Mouse (Mus musculus): ENCODE results near the gene Cryzl1. TPM values are rescaled to one million over a fixed set of nuclear protein-coding genes. Genes with fewer than 3 reads are reported as not detected.

Gene Cryzl1
- polyA plus RNA-seq, 1 experiment from 2014 or later, result 73.2 TPM

DNA sequence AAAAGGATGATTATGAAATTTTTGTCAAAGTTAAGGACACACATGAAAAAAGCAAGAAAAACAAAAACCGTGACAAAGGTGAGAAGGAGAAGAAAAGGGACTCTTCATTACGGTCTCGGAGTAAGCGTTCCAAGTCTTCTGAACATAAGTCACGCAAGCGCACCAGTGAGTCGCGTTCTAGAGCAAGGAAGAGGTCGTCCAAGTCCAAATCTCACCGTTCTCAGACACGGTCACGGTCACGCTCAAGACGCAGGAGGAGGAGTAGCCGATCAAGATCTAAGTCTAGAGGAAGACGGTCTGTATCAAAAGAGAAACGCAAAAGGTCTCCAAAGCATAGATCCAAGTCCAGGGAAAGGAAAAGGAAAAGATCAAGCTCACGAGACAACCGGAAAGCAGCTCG, 69.0 kb downstream of the Cryzl1 start:
- WGBS, result 97% methylated on average over 20 of the region's 20 CpGs
- Histone ChIP-seq H3K4me2 (ENCODE audit: low read depth) (no peak overlapping the region), H3K9me3 (ENCODE audit: control insufficient read depth, low read length) (no peaks in the 10 kb centered on the region), H3K36me3 (ENCODE audit: control insufficient read depth, insufficient read depth, low read length) (peaks cover 67% of the 10 kb centered on the region), H3K9ac (ENCODE audit: low read length) (no peak overlapping the region), H3K27ac (ENCODE audit: low read depth, low read length) (no peak overlapping the region), H3K4me3 (ENCODE audit: low read depth, low read length) (no peak overlapping the region), H3K27me3 (ENCODE audit: control insufficient read depth, insufficient read depth, low read length) (no peaks in the 10 kb centered on the region), H3K4me1 (ENCODE audit: control insufficient read depth, insufficient read depth, low read length) (no peaks in the 10 kb centered on the region; the same call in 1 of the 2 replicates)
- DNase-seq (ENCODE audit: low spot score) (no peak), ATAC-seq (ENCODE audit: insufficient read depth, low FRiP score, low TSS enrichment) (no peak)

DNA sequence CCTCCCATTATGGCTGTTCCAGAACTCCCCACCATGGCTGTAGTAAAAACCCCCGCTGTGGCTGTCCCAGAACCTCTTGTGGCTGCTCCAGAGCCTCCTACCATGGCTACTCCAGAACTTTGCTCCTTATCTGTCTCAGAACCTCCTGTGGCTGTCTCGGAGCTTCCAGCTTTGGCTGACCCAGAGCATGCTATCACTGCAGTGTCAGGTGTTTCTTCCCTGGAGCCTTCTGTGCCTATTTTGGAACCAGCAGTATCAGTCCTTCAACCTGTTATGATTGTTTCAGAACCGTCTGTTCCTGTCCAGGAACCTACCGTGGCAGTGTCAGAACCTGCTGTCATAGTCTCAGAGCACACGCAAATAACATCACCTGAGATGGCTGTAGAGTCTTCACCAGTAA, 70.3 kb downstream of the Cryzl1 start:
- Histone ChIP-seq H3K4me3 (ENCODE audit: low read depth, low read length) (no peak overlapping the region), H3K4me1 (ENCODE audit: control insufficient read depth, insufficient read depth, low read length) (no peaks in the 10 kb centered on the region; the same call in 1 of the 2 replicates), H3K27ac (ENCODE audit: low read depth, low read length) (no peak overlapping the region), H3K9me3 (ENCODE audit: control insufficient read depth, low read length) (no peaks in the 10 kb centered on the region), H3K9ac (ENCODE audit: low read length) (no peak overlapping the region), H3K27me3 (ENCODE audit: control insufficient read depth, insufficient read depth, low read length) (no peaks in the 10 kb centered on the region), H3K36me3 (ENCODE audit: control insufficient read depth, insufficient read depth, low read length) (peaks cover 63% of the 10 kb centered on the region), H3K4me2 (ENCODE audit: low read depth) (no peak overlapping the region)
- 98% methylated on average over 5 of the region's 5 CpGs for WGBS
- ATAC-seq (ENCODE audit: insufficient read depth, low FRiP score, low TSS enrichment), result no peak
- no peak for DNase-seq (ENCODE audit: low spot score)

DNA sequence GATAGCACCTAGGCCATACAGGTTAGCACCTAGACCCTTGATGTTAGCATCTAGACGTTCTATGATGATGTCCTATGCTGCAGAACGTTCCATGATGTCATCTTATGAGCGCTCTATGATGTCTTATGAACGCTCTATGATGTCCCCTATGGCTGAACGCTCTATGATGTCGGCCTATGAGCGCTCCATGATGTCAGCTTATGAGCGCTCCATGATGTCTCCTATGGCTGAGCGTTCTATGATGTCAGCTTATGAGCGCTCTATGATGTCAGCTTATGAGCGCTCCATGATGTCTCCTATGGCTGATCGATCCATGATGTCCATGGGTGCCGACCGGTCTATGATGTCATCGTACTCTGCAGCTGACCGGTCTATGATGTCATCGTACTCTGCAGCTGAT, 71.5 kb downstream of the Cryzl1 start:
- WGBS, result 97% methylated on average over 17 of the region's 17 CpGs
- Histone ChIP-seq H3K4me2 (ENCODE audit: low read depth) (no peak overlapping the region), H3K27ac (ENCODE audit: low read depth, low read length) (no peak overlapping the region), H3K4me3 (ENCODE audit: low read depth, low read length) (no peak overlapping the region), H3K9me3 (ENCODE audit: control insufficient read depth, low read length) (no peaks in the 10 kb centered on the region), H3K4me1 (ENCODE audit: control insufficient read depth, insufficient read depth, low read length) (no peaks in the 10 kb centered on the region; the same call in 1 of the 2 replicates), H3K27me3 (ENCODE audit: control insufficient read depth, insufficient read depth, low read length) (no peaks in the 10 kb centered on the region), H3K9ac (ENCODE audit: low read length) (no peak overlapping the region), H3K36me3 (ENCODE audit: control insufficient read depth, insufficient read depth, low read length) (peaks cover 62% of the 10 kb centered on the region)
- ATAC-seq (ENCODE audit: insufficient read depth, low FRiP score, low TSS enrichment), result no peak
- no peak for DNase-seq (ENCODE audit: low spot score)

GRCm38 (mm10) chr16:91655285-91655684, 73.5 kb downstream of the Cryzl1 start:
- Histone ChIP-seq H3K36me3 (ENCODE audit: control insufficient read depth, insufficient read depth, low read length) (peaks cover 56% of the 10 kb centered on the region), H3K4me2 (ENCODE audit: low read depth) (no peak overlapping the region), H3K4me3 (ENCODE audit: low read depth, low read length) (no peak overlapping the region), H3K27me3 (ENCODE audit: control insufficient read depth, insufficient read depth, low read length) (no peaks in the 10 kb centered on the region), H3K9me3 (ENCODE audit: control insufficient read depth, low read length) (no peaks in the 10 kb centered on the region), H3K4me1 (ENCODE audit: control insufficient read depth, insufficient read depth, low read length) (no peaks in the 10 kb centered on the region), H3K27ac (ENCODE audit: low read depth, low read length) (no peak overlapping the region), H3K9ac (ENCODE audit: low read length) (no peak overlapping the region)
- 97% methylated on average over 9 of the region's 9 CpGs for WGBS
- DNase-seq (ENCODE audit: low spot score) (no peak), ATAC-seq (ENCODE audit: insufficient read depth, low FRiP score, low TSS enrichment) (no peak)

DNA sequence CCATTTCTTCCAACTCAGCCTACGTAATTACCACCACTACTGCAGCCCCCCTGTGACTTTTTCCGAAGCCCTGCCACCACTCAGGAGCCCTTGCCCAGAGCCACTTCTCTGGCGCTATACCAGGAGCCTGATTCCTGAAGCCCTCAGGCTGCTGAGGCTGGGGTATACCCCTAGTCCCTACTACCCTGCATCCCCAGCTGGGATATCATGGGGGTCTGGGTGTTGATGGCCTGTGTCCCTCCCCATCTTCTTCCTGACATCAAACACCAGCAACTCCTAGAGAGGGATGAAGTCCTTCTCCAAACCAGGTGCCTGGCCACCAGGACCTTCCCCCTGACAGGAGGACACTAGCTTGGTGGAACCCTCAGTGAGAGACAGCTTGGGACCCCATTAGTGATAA, 76.6 kb downstream of the Cryzl1 start:
- H3K9ac ChIP-seq (ENCODE audit: low read length), result no peak overlapping the region
- no peaks in the 10 kb centered on the region for H3K27me3 ChIP-seq (ENCODE audit: control insufficient read depth, insufficient read depth, low read length)
- H3K9me3 ChIP-seq (ENCODE audit: control insufficient read depth, low read length), result no peaks in the 10 kb centered on the region
- DNase-seq (ENCODE audit: low spot score) (no peak), ATAC-seq (ENCODE audit: insufficient read depth, low FRiP score, low TSS enrichment) (no peak)
- H3K4me2 ChIP-seq (ENCODE audit: low read depth), result no peak overlapping the region
- no peaks in the 10 kb centered on the region; the same call in 1 of the 2 replicates for H3K4me1 ChIP-seq (ENCODE audit: control insufficient read depth, insufficient read depth, low read length)
- H3K36me3 ChIP-seq (ENCODE audit: control insufficient read depth, insufficient read depth, low read length), result peaks cover 25% of the 10 kb centered on the region
- WGBS, result 90% methylated on average over 3 of the region's 3 CpGs
- H3K4me3 ChIP-seq (ENCODE audit: low read depth, low read length), result no peak overlapping the region
- H3K27ac ChIP-seq (ENCODE audit: low read depth, low read length), result no peak overlapping the region

- no peak overlapping the region for H3K27ac ChIP-seq (ENCODE audit: low read depth, low read length)
- H3K4me3 ChIP-seq (ENCODE audit: low read depth, low read length), result no peak overlapping the region
- H3K27me3 ChIP-seq (ENCODE audit: control insufficient read depth, insufficient read depth, low read length), result no peaks in the 10 kb centered on the region
- H3K4me1 ChIP-seq (ENCODE audit: control insufficient read depth, insufficient read depth, low read length), result peaks cover 5% of the 10 kb centered on the region; the same call in 1 of the 2 replicates
- no peak for ATAC-seq (ENCODE audit: insufficient read depth, low FRiP score, low TSS enrichment)
- peaks cover 4% of the 10 kb centered on the region for H3K36me3 ChIP-seq (ENCODE audit: control insufficient read depth, insufficient read depth, low read length)
- H3K4me2 ChIP-seq (ENCODE audit: low read depth), result no peak overlapping the region
- H3K9ac ChIP-seq (ENCODE audit: low read length), result no peak overlapping the region
- no peaks in the 10 kb centered on the region for H3K9me3 ChIP-seq (ENCODE audit: control insufficient read depth, low read length)
- DNase-seq (ENCODE audit: low spot score), result no peak
These were observed 79.0 kb downstream of the Cryzl1 start for GRCm38 (mm10) chr16:91649781-91650180.

- ATAC-seq (ENCODE audit: insufficient read depth, low FRiP score, low TSS enrichment) (no peak), DNase-seq (ENCODE audit: low spot score) (peak; percentile 11)
- H3K9me3 ChIP-seq (ENCODE audit: control insufficient read depth, low read length), result no peaks in the 10 kb centered on the region
- peak overlapping the region; percentile 98 for H3K4me2 ChIP-seq (ENCODE audit: low read depth)
- H3K36me3 ChIP-seq (ENCODE audit: control insufficient read depth, insufficient read depth, low read length), result peaks cover 3% of the 10 kb centered on the region
- peaks cover 5% of the 10 kb centered on the region; the same call in 1 of the 2 replicates for H3K4me1 ChIP-seq (ENCODE audit: control insufficient read depth, insufficient read depth, low read length)
- 73% methylated on average over 3 of the region's 3 CpGs for WGBS
- H3K27ac ChIP-seq (ENCODE audit: low read depth, low read length), result no peak overlapping the region
- H3K27me3 ChIP-seq (ENCODE audit: control insufficient read depth, insufficient read depth, low read length), result no peaks in the 10 kb centered on the region
- peak overlapping the region; percentile 70 for H3K4me3 ChIP-seq (ENCODE audit: low read depth, low read length)
- 0 out of 2 replicates have a peak overlapping the region, but pooled peaks have one; percentile 18 for H3K9ac ChIP-seq (ENCODE audit: low read length)
These were observed 79.5 kb downstream of the Cryzl1 start for GRCm38 (mm10) chr16:91649246-91649645.

DNA sequence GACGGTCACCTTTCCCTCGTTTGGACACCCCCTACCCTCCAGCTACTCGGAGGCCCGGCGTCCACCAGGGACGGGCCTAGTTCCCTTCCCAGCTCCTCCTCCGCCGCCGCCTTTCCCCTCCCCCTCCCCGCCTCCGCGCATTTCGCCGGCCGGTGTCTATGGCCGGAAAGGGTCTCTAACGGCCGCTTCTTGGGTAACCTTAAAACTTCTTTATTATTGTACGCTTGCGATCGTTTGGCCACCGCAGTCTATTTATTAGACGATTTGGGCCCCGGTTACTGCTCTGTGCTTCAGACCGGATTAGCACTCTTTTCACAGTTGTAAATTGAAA, 80.6 kb downstream of the Cryzl1 start:
- Histone ChIP-seq H3K9ac (ENCODE audit: low read length) (peak overlapping the region; percentile 85), H3K4me3 (ENCODE audit: low read depth, low read length) (peak overlapping the region; percentile 70), H3K4me2 (ENCODE audit: low read depth) (peak overlapping the region; percentile 98), H3K9me3 (ENCODE audit: control insufficient read depth, low read length) (no peaks in the 10 kb centered on the region), H3K27me3 (ENCODE audit: control insufficient read depth, insufficient read depth, low read length) (no peaks in the 10 kb centered on the region), H3K36me3 (ENCODE audit: control insufficient read depth, insufficient read depth, low read length) (peaks cover 3% of the 10 kb centered on the region), H3K27ac (ENCODE audit: low read depth, low read length) (peak overlapping the region; percentile 94; the same call in 1 of the 2 replicates), H3K4me1 (ENCODE audit: control insufficient read depth, insufficient read depth, low read length) (peaks cover 5% of the 10 kb centered on the region; the same call in 1 of the 2 replicates)
- peak; percentile 85 for DNase-seq (ENCODE audit: low spot score)
- WGBS, result under 1% methylated on average over 22 of the region's 25 CpGs
- ATAC-seq (ENCODE audit: insufficient read depth, low FRiP score, low TSS enrichment), result peak; percentile 56

GRCm38 (mm10) chr16:91647461-91648219, 81.1 kb downstream of the Cryzl1 start, which contains the start of gene Son:
Gene Son (plus strand): TSS chr16:91647506.
- under 1% methylated on average over 69 of the region's 70 CpGs for WGBS
- Histone ChIP-seq H3K4me2 (ENCODE audit: low read depth) (peak within 1 kb of the TSS; percentile 98), H3K4me1 (ENCODE audit: control insufficient read depth, insufficient read depth, low read length) (peaks cover 5% of the 10 kb centered on the region; the same call in 1 of the 2 replicates), H3K27ac (ENCODE audit: low read depth, low read length) (peak within 1 kb of the TSS; percentile 94), H3K9me3 (ENCODE audit: control insufficient read depth, low read length) (no peaks in the 10 kb centered on the region), H3K36me3 (ENCODE audit: control insufficient read depth, insufficient read depth, low read length) (peaks cover 4% of the 10 kb centered on the region), H3K27me3 (ENCODE audit: control insufficient read depth, insufficient read depth, low read length) (no peaks in the 10 kb centered on the region), H3K9ac (ENCODE audit: low read length) (peak within 1 kb of the TSS; percentile 85), H3K4me3 (ENCODE audit: low read depth, low read length) (peak within 1 kb of the TSS; percentile 70)
- DNase-seq (ENCODE audit: low spot score), result peak; percentile 98
- peak; percentile 97 for ATAC-seq (ENCODE audit: insufficient read depth, low FRiP score, low TSS enrichment)
